Mouse (Mus musculus) heart, embryonic 12.5 days (tissue): ENCODE data around the gene Cdkl4. TPM values are rescaled to one million over a fixed set of nuclear protein-coding genes. Genes with fewer than 3 reads are reported as not detected.
"Not testable (repeated sequence)": the region's sequence is repeated elsewhere in the genome, so short reads cannot be mapped to it uniquely, and the experiment has no call there.

Source experiments
- ATAC-seq: fragments of 200-750 bp; cut with Nextera tagmentation; 2 replicates; pipeline ENCODE4 v1.8.0; 2017; ENCODE audit warnings: moderate TSS enrichment, moderate library complexity; ENCODE audit not compliant: insufficient number of reproducible peaks, low FRiP score
- H3K27ac ChIP-seq: fragments of 300-500 bp; sonication (generic); 2 replicates; pipeline ENCODE4 v1.5.1; 2016; ENCODE audit warnings: mild to moderate bottlenecking, moderate library complexity; ENCODE audit not compliant: poor library complexity, severe bottlenecking
- H3K27me3 ChIP-seq: fragments of 300-500 bp; sonication (generic); replicated peaks from 2 replicates; pipeline ENCODE4 v1.6.1; 2016; ENCODE audit warnings: mild to moderate bottlenecking, moderate library complexity
- H3K36me3 ChIP-seq: fragments of 300-500 bp; sonication (generic); 2 replicates; pipeline ENCODE4 v1.6.1; 2016; ENCODE audit warnings: mild to moderate bottlenecking, moderate library complexity
- H3K4me1 ChIP-seq: fragments of 300-500 bp; sonication (generic); replicated peaks from 2 replicates; pipeline ENCODE4 v1.6.1; 2016; ENCODE audit warnings: mild to moderate bottlenecking
- H3K4me2 ChIP-seq: fragments of 300-500 bp; sonication (generic); 2 replicates; pipeline ENCODE4 v1.6.1; 2016; ENCODE audit warnings: mild to moderate bottlenecking, moderate library complexity
- H3K4me3 ChIP-seq: fragments of 300-500 bp; sonication (generic); 2 replicates; pipeline ENCODE4 v1.5.1; 2016; ENCODE audit warnings: mild to moderate bottlenecking
- H3K9ac ChIP-seq: fragments of 300-500 bp; sonication (generic); 2 replicates; pipeline ENCODE4 v1.6.1; 2016; ENCODE audit warnings: mild to moderate bottlenecking, moderate library complexity
- H3K9me3 ChIP-seq: fragments of 300-500 bp; sonication (generic); replicated peaks from 2 replicates; pipeline ENCODE4 v1.6.1; 2016; ENCODE audit warnings: mild to moderate bottlenecking, moderate library complexity
- WGBS: fragments of 180-500 bp; shearing (Covaris S2); methylation state at CpG from one replicate; pipeline ENCODE4 v1.1.7; 2016; 5-methylcytosine and 5-hydroxymethylcytosine counted together
- polyA plus RNA-seq: library from polyadenylated mRNA; unstranded; fragments of >200 nt; fragmentation: Nextera tagmentation; extraction: Ambion mirVana; gene quantifications from 2 replicates; pipeline ENCODE4 v1.2.1, GENCODE M21; 2016

Cdkl4 gene
- polyA plus RNA-seq, 1 experiment from 2014 or later, result 0.14 TPM

DNA sequence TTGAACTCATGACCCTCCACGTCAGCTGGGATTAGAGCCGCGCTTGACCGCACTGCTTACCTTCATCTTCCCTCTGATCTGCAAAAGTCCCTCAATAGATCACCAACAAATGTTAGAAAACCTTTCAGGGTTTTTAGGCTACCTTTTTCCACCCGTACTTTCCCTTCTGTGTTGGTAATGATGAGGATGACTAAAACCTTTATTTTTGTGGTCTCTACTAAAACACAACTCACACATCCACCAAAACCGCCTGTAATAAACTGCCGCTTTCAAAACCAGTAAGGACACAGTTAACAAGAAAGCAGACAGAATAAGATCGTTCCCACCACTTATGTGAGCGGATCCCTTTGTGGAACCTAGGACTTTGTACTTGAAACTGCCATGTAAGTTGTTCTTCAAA, 1.5 kb upstream of the Cdkl4 start:
- WGBS, result 86% methylated on average over 9 of the region's 9 CpGs
- no peak overlapping the region for H3K27ac ChIP-seq
- H3K4me3 ChIP-seq, result no peak overlapping the region
- H3K4me1 ChIP-seq, result peaks cover 7% of the 10 kb centered on the region; the same call in 1 of the 2 replicates
- no peak overlapping the region for H3K9ac ChIP-seq
- H3K9me3 ChIP-seq, result no peaks in the 10 kb centered on the region
- H3K27me3 ChIP-seq, result no peaks in the 10 kb centered on the region
- H3K4me2 ChIP-seq, result no peak overlapping the region
- peaks cover 24% of the 10 kb centered on the region for H3K36me3 ChIP-seq
- no peak for ATAC-seq

DNA sequence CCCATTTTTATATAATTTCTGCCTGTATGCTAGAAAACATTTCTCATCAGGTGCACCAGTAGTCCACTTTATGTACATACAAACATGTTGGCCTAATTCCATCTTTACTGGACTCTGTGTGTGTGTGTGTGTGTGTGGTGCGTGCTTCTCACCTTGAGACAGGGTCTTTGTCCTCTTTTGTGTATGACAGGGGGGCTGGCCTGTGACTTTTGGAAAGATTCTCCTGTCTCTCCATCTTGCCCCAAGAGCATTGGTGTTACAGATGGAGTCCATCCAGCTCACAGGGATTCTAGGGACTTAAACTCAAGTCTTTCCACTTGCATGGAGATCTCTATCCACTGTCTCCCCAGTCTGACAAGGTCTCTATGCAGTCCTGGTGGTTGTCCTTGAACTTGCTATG, 428 bp upstream of the Cdkl4 start:
- Histone ChIP-seq H3K4me3 (no peak overlapping the region), H3K36me3 (peaks cover 14% of the 10 kb centered on the region), H3K27ac (no peak overlapping the region), H3K9me3 (no peaks in the 10 kb centered on the region), H3K9ac (no peak overlapping the region), H3K4me2 (no peak overlapping the region), H3K27me3 (no peaks in the 10 kb centered on the region), H3K4me1 (peaks cover 7% of the 10 kb centered on the region; the same call in 1 of the 2 replicates)
- no peak for ATAC-seq
- WGBS, result 93% methylated on average over 1 of the region's 1 CpGs

DNA sequence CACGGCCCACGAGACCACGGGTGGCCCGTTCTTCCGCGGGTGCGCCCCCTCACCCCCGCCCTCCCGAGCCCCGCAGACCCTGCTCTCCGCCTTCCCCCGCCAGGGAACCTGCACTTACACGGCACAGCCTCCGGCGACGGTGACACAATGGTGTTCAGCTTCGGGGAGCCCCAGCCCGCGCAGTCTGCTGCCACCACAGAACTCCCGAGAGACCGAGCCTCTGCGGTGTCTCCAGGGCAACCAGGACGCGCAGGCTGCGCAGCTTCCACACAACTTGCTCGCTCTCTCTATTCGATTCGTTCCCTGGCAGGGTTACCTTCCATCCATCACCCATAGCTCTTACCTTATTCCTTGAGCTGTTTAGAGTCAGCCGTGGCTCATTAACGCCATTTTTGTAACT, 399 bp downstream of the Cdkl4 start:
- ATAC-seq, result 0 out of 2 replicates have a peak, but pooled peaks have one; percentile 51
- no peaks in the 10 kb centered on the region for H3K27me3 ChIP-seq
- peak overlapping the region; percentile 71 for H3K9ac ChIP-seq
- H3K36me3 ChIP-seq, result peaks cover 7% of the 10 kb centered on the region
- H3K4me3 ChIP-seq, result peak overlapping the region; percentile 52
- H3K4me1 ChIP-seq, result peaks cover 7% of the 10 kb centered on the region; the same call in 1 of the 2 replicates
- no peak overlapping the region for H3K27ac ChIP-seq
- no peaks in the 10 kb centered on the region for H3K9me3 ChIP-seq
- peak overlapping the region; percentile 95 for H3K4me2 ChIP-seq
- under 1% methylated on average over 30 of the region's 30 CpGs for WGBS

DNA sequence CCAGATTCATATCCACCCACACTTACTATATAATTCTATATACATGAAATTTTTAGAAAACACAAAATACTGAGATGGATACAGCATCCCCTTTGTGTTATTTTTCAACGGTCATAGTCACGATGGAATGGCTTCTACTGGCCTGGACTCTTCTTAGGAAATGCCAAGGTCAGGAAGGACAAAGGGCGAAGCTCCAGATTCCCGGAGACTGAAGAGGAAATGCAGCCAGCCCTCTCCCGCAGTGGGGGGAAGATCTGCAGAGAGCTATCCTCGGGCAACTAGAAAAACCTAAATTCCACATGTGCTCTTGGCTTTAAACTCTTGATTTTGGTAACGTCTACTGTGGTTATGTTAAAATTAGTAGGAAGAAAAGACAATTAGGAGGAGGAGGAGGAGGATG, 2.6 kb downstream of the Cdkl4 start:
- Histone ChIP-seq H3K27ac (no peak overlapping the region), H3K36me3 (no peaks in the 10 kb centered on the region), H3K4me1 (peaks cover 7% of the 10 kb centered on the region; the same call in 1 of the 2 replicates), H3K9me3 (no peaks in the 10 kb centered on the region), H3K9ac (no peak overlapping the region), H3K27me3 (no peaks in the 10 kb centered on the region), H3K4me2 (no peak overlapping the region), H3K4me3 (no peak overlapping the region)
- 52% methylated on average over 7 of the region's 7 CpGs for WGBS
- no peak for ATAC-seq

DNA sequence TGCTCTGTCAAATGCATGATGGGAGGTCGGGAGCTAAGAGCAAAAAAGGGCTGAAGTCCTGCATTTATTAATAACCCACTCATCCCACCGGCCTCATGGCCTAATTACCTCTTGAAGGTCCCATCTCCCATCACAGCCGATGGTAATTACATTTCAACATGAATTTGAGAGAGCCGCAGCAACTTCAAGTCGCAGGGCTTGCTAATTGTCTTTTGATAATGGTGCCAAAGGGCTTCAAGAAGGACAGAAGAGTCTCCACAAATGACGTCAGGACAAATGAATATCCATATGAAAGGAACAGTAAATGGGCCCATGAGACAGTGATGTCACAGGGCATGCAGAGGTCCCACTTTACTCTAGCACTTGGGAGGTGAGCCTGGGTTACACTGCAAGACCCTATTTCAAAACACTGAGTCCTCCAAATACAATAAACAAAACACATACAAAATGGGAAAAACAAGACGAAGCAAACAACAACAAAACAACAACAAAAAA, 3.1 kb downstream of the Cdkl4 start:
- H3K36me3 ChIP-seq, result no peaks in the 10 kb centered on the region
- no peak overlapping the region for H3K27ac ChIP-seq
- no peak overlapping the region for H3K9ac ChIP-seq
- 82% methylated on average over 7 of the region's 7 CpGs for WGBS
- no peaks in the 10 kb centered on the region for H3K9me3 ChIP-seq
- H3K4me2 ChIP-seq, result no peak overlapping the region
- H3K4me3 ChIP-seq, result no peak overlapping the region
- H3K27me3 ChIP-seq, result no peaks in the 10 kb centered on the region
- no peak for ATAC-seq
- H3K4me1 ChIP-seq, result peaks cover 7% of the 10 kb centered on the region; the same call in 1 of the 2 replicates

DNA sequence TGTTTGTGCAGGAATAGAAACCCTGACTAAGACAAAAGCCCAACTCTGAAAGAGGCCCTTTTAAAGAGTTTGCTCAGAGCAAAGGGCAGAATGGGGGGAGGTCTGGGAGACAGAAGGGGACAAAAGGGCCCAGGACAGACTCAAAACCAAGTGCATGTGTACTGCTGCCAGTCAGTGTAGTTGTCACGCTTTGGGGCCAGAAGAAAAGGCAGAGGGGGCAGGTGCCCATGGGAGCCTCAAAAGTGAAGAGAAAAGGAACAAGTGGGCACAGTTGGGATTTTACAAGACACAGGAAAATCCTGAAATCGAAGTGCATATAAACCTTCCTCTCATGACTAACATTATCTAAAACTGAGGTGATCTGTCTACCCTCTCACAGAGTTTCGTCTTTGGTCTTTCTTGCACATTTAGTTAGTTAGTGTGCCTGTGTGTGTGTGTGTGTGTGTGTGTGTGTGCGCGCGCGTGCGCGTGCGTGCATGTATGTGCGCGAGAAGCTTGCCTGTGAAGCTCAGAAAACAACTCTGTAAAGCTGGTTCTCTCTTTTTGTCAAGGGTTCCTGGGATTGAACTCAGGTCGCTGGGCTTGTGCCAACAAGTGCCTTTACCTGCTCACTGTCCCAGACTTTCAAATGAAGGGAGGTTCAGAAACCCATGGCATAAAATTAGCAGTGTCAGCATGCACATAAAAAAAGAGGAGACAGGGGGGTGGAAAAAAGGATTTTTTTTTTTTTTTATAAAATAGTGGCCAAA, 5.3 kb downstream of the Cdkl4 start:
- WGBS, result 90% methylated on average over 13 of the region's 13 CpGs

DNA sequence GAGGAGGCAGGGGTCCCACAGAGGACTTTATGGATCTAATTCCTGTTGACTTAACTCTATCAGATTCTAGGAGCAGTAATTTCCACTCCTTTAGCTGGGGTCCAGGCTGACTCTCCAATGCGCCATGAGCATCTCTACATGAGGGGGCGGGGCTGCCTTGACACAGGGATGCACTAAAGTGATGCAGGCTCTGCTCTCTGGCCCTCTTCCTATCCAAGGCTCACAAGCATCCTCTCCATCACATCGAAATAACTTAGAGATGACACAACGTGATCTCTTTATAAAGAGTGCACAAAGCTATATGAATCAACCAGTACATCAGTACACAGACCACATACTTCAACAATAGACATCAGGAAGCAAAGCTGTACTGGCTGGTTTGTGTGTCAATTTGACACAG, 6.2 kb downstream of the Cdkl4 start:
- Histone ChIP-seq H3K36me3 (no peaks in the 10 kb centered on the region), H3K4me3 (no peak overlapping the region), H3K4me1 (no peaks in the 10 kb centered on the region), H3K9ac (no peak overlapping the region), H3K27ac (no peak overlapping the region), H3K9me3 (no peaks in the 10 kb centered on the region; the same call in 1 of the 2 replicates), H3K4me2 (no peak overlapping the region), H3K27me3 (no peaks in the 10 kb centered on the region)
- WGBS, result 87% methylated on average over 4 of the region's 4 CpGs
- no peak for ATAC-seq

More for the DNA sequence above, 5.3 kb downstream of the Cdkl4 start:
- Histone ChIP-seq H3K4me1 (0 out of 2 replicates have a peak, but pooled peaks cover 3% of the 10 kb centered on the region), H3K36me3 (no peaks in the 10 kb centered on the region), H3K27ac (no peak overlapping the region), H3K27me3 (no peaks in the 10 kb centered on the region), H3K4me3 (no peak overlapping the region), H3K9ac (no peak overlapping the region), H3K9me3 (no peaks in the 10 kb centered on the region; the same call in 1 of the 2 replicates), H3K4me2 (no peak overlapping the region)
- no peak for ATAC-seq

DNA sequence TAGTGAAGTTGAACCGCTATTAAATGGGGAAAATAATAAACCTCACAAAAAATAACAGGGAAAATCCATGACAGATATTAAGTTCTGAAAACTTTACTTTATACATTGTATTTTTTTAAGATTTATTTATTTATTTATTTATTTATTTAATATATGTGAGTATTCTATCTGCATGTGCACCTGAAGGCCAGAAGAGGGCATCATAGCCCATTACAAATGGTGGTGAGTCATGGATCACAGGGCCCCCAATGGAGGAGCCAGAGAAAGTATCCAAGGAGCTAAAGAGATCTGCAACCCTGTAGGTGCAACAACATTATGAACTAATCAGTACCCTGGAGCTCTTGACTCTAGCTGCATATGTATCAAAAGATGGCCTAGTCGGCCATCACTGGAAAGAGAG, 7.9 kb downstream of the Cdkl4 start:
- not testable (repeated sequence) for H3K27me3 ChIP-seq, H3K4me1 ChIP-seq, H3K36me3 ChIP-seq, H3K27ac ChIP-seq, ATAC-seq, H3K4me2 ChIP-seq, H3K9ac ChIP-seq, H3K4me3 ChIP-seq
- 86% methylated on average over 2 of the region's 2 CpGs for WGBS
- H3K9me3 ChIP-seq, result peaks cover 13% of the 10 kb centered on the region; the same call in 1 of the 2 replicates

DNA sequence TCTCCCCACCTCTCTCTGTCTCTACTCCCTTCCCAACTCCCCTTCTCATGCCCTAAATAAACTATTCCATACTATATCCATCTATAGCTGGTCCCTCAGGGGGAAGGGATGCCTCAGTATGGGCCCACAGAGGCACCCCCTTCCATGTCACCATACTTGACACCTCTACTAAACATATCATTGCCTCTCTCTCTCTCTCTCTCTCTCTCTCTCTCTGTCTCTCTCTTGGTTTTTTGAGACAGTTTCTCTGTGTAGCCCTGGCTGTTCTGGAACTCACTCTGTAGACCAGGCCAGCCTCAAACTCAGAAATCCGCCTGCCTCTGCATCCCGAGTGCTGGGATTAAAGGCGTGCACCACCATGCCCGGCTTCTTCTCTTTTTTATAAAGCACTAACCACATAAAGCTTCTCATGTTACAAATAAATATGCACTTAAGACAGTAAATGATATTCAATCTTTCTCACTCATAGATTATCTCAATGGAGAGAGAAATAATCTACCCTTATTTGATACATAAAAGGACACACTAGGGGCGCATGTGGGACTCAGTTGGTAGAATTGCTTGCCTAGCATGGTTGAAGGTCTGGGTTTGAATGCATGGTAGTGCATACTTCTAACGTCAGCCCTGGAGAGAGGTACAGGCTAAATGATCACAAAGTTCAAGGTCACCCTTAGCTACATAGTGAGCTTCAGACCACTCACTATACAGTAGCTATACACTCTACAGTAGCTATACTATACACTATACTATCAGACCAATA, 8.6 kb downstream of the Cdkl4 start:
- 79% methylated on average over 6 of the region's 6 CpGs for WGBS
- ATAC-seq, result no peak

DNA sequence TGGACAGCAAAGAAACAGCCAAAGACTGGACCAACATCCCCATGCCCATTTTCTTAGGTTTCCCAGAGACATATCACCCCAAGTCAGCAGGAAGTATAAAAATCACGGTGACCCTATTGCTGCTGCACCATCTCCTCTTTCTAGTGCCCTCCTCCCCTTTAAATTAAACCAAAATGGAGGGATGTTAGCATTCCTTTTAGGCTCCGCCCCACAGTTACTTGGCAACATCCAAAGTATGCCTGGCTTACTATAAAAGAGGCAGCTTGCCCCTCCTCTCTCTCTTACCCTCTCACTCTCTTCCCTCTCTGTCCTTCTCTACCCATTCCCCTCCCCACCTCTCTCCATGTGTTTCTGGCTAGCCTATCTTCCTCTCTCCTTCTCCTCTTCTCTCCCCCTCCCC, 9.2 kb downstream of the Cdkl4 start:
- H3K4me2 ChIP-seq, result no peak overlapping the region
- H3K27me3 ChIP-seq, result no peaks in the 10 kb centered on the region
- H3K27ac ChIP-seq, result no peak overlapping the region
- no peak for ATAC-seq
- no peaks in the 10 kb centered on the region for H3K36me3 ChIP-seq
- WGBS, result 74% methylated on average over 2 of the region's 2 CpGs
- H3K4me3 ChIP-seq, result no peak overlapping the region
- H3K9me3 ChIP-seq, result peaks cover 13% of the 10 kb centered on the region; the same call in 1 of the 2 replicates
- H3K9ac ChIP-seq, result no peak overlapping the region
- no peaks in the 10 kb centered on the region for H3K4me1 ChIP-seq

More for the DNA sequence above, 8.6 kb downstream of the Cdkl4 start:
- no peak overlapping the region for H3K4me2 ChIP-seq
- no peak overlapping the region for H3K27ac ChIP-seq
- no peak overlapping the region for H3K9ac ChIP-seq
- no peaks in the 10 kb centered on the region for H3K36me3 ChIP-seq
- H3K27me3 ChIP-seq, result no peaks in the 10 kb centered on the region
- peaks cover 13% of the 10 kb centered on the region; the same call in 1 of the 2 replicates for H3K9me3 ChIP-seq
- H3K4me1 ChIP-seq, result no peaks in the 10 kb centered on the region
- no peak overlapping the region for H3K4me3 ChIP-seq

DNA sequence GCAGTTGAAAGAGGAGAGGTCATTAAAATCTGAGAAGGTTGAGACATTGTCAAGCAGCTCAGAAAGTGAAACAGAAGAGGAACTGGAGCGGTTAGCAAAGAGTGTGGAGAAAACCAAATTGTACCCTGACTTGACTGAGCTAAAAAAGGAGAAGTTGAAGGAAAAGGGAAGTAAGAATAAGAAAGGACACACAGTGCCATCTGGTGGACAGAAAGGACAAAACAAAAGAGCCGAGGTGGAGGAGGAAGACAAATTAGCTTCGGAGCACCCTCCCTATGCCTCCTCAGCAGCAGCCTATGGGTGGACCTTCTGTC, 13.0 kb downstream of the Cdkl4 start:
- Histone ChIP-seq H3K4me3 (no peak overlapping the region), H3K4me1 (no peaks in the 10 kb centered on the region), H3K36me3 (no peaks in the 10 kb centered on the region), H3K27ac (no peak overlapping the region), H3K9me3 (peaks cover 13% of the 10 kb centered on the region; the same call in 1 of the 2 replicates), H3K9ac (no peak overlapping the region), H3K4me2 (no peak overlapping the region), H3K27me3 (no peaks in the 10 kb centered on the region)
- 73% methylated on average over 3 of the region's 3 CpGs for WGBS
- no peak for ATAC-seq
